Mouse (Mus musculus): Measurements from ENCODE around the gene Igf2r. TPM values are rescaled to one million over a fixed set of nuclear protein-coding genes. Genes with fewer than 3 reads are reported as not detected.
"Not testable (repeated sequence)": the region's sequence is repeated elsewhere in the genome, so short reads cannot be mapped to it uniquely, and the experiment has no call there.

Igf2r gene
- total and polyA plus RNA-seq, 3 experiments = 20.3 to 75.5 (median 74.3) TPM

GRCm38 (mm10) chr17:12684928-12685624, 84.4 kb downstream of the Igf2r start:
- TF ChIP-seq GATA1 (IDR thresholded peaks at IDR 0.05; ENCODE audit: borderline replicate concordance, low read length) (no peak), POLR2AphosphoS5 (IDR thresholded peaks at IDR 0.05; ENCODE audit: insufficient replicate concordance, low read depth, low read length) (no peak), CTCF (IDR thresholded peaks at IDR 0.05; ENCODE audit: low read depth, low read length) (no peak), TAL1 (conservative IDR thresholded peaks at IDR 0.05; ENCODE audit: low read depth, low read length) (no peak), GATA2 (IDR thresholded peaks at IDR 0.05; ENCODE audit: borderline replicate concordance, low read depth, low read length) (no peak)
- Histone ChIP-seq H3K4me3 (ENCODE audit: low read depth, low read length) (no peak overlapping the region), H3K27me3 (ENCODE audit: insufficient read depth, low read length) (peaks cover 60% of the 10 kb centered on the region), H3K4me1 (ENCODE audit: insufficient read depth, low read depth, low read length) (peaks cover 15% of the 10 kb centered on the region), H3K9me3 (replicated peaks) (peaks cover 3% of the 10 kb centered on the region), H3K36me3 (replicated peaks) (peaks cover 96% of the 10 kb centered on the region)
- no peak for DNase-seq (ENCODE audit: low spot score)
- ATAC-seq (ENCODE audit: extremely low read depth, insufficient number of reproducible peaks, low FRiP score, poor library complexity, severe bottlenecking) = no peak

- DNase-seq (ENCODE audit: low spot score) (no peak), ATAC-seq (ENCODE audit: extremely low read depth, insufficient number of reproducible peaks, low FRiP score, poor library complexity, severe bottlenecking) (no peak)
- TF ChIP-seq POLR2AphosphoS5 (IDR thresholded peaks at IDR 0.05; ENCODE audit: insufficient replicate concordance, low read depth, low read length) = no peak
- no peak for TF ChIP-seq TAL1 (conservative IDR thresholded peaks at IDR 0.05; ENCODE audit: low read depth, low read length)
- no peak for TF ChIP-seq CTCF (IDR thresholded peaks at IDR 0.05; ENCODE audit: low read depth, low read length)
- no peak for TF ChIP-seq GATA2 (IDR thresholded peaks at IDR 0.05; ENCODE audit: borderline replicate concordance, low read depth, low read length)
- no peak for TF ChIP-seq GATA1 (IDR thresholded peaks at IDR 0.05; ENCODE audit: borderline replicate concordance, low read length)
- Histone ChIP-seq H3K4me3 (ENCODE audit: low read depth, low read length) (no peak overlapping the region), H3K4me1 (ENCODE audit: insufficient read depth, low read depth, low read length) (peaks cover 15% of the 10 kb centered on the region), H3K9me3 (replicated peaks) (peaks cover 9% of the 10 kb centered on the region), H3K27me3 (ENCODE audit: insufficient read depth, low read length) (peaks cover 59% of the 10 kb centered on the region), H3K36me3 (replicated peaks) (peaks cover 92% of the 10 kb centered on the region)
Measured at GRCm38 (mm10) chr17:12684412-12684811, 85.1 kb downstream of the Igf2r start.

DNA sequence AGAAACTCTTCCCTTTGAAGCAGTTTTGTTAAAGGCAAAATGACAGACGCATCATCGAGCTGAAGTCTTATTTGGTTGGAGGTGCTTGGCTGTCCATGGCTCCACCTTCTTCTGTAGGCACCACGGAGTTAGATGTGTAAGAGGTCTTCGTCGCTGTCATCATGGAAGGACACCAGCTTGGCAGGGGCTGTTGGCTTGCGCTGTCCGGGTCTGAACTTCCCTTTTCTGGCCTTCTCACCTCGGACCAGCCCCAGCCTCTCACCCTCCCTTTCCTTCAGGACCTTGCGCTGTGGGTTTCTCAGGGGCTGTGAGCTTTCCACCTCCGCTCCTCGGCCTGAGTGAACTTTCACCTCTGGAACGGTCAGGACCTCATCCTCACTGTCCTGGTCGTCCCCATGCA, 85.9 kb downstream of the Igf2r start:
- H3K4me1 ChIP-seq (ENCODE audit: insufficient read depth, low read depth, low read length) = peaks cover 12% of the 10 kb centered on the region
- no peak for ATAC-seq (ENCODE audit: extremely low read depth, insufficient number of reproducible peaks, low FRiP score, poor library complexity, severe bottlenecking)
- TF ChIP-seq GATA1 (IDR thresholded peaks at IDR 0.05; ENCODE audit: borderline replicate concordance, low read length) (no peak), POLR2AphosphoS5 (IDR thresholded peaks at IDR 0.05; ENCODE audit: insufficient replicate concordance, low read depth, low read length) (no peak), CTCF (IDR thresholded peaks at IDR 0.05; ENCODE audit: low read depth, low read length) (no peak), GATA2 (IDR thresholded peaks at IDR 0.05; ENCODE audit: borderline replicate concordance, low read depth, low read length) (no peak), TAL1 (conservative IDR thresholded peaks at IDR 0.05; ENCODE audit: low read depth, low read length) (no peak)
- DNase-seq (ENCODE audit: low spot score) = no peak
- H3K9me3 ChIP-seq (replicated peaks) = peaks cover 14% of the 10 kb centered on the region
- no peak overlapping the region for H3K4me3 ChIP-seq (ENCODE audit: low read depth, low read length)
- H3K27me3 ChIP-seq (ENCODE audit: insufficient read depth, low read length) = peaks cover 55% of the 10 kb centered on the region
- peaks cover 83% of the 10 kb centered on the region for H3K36me3 ChIP-seq (replicated peaks)

- peaks cover 25% of the 10 kb centered on the region for H3K27me3 ChIP-seq (ENCODE audit: insufficient read depth, low read length)
- ATAC-seq (ENCODE audit: extremely low read depth, insufficient number of reproducible peaks, low FRiP score, poor library complexity, severe bottlenecking) = no peak
- TF ChIP-seq GATA2 (IDR thresholded peaks at IDR 0.05; ENCODE audit: borderline replicate concordance, low read depth, low read length) = no peak
- TF ChIP-seq CTCF (IDR thresholded peaks at IDR 0.05; ENCODE audit: low read depth, low read length) = no peak
- TF ChIP-seq GATA1 (IDR thresholded peaks at IDR 0.05; ENCODE audit: borderline replicate concordance, low read length) = no peak
- no peak for TF ChIP-seq POLR2AphosphoS5 (IDR thresholded peaks at IDR 0.05; ENCODE audit: insufficient replicate concordance, low read depth, low read length)
- TF ChIP-seq TAL1 (conservative IDR thresholded peaks at IDR 0.05; ENCODE audit: low read depth, low read length) = no peak
- no peak overlapping the region for H3K4me3 ChIP-seq (ENCODE audit: low read depth, low read length)
- peaks cover 14% of the 10 kb centered on the region for H3K9me3 ChIP-seq (replicated peaks)
- H3K4me1 ChIP-seq (ENCODE audit: insufficient read depth, low read depth, low read length) = peaks cover 15% of the 10 kb centered on the region
- peaks cover 31% of the 10 kb centered on the region for H3K36me3 ChIP-seq (replicated peaks)
- DNase-seq (ENCODE audit: low spot score) = no peak
Measured at GRCm38 (mm10) chr17:12678261-12678660, 91.2 kb downstream of the Igf2r start.

DNA sequence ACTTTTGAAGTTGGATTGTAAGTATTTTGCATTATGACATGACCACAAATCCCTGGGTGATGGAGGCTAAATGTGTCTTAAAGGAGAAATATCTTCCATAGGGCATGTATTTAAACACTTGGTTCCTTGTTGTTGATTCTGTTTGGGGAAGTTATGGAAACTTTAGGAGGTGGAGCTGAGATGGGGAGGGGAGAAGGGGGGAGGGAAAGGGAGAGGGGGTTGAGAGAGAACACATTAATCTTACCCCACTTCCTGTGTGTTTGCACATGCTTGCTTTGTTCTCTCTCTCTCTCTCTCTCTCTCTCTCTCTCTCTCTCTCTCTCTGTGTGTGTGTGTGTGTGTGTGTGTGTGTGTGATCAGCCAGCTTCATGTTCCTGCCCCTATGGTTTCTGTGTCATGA, 92.3 kb downstream of the Igf2r start:
- peaks cover 14% of the 10 kb centered on the region for H3K9me3 ChIP-seq (replicated peaks)
- H3K27me3 ChIP-seq (ENCODE audit: insufficient read depth, low read length) = peaks cover 25% of the 10 kb centered on the region
- TF ChIP-seq CTCF (IDR thresholded peaks at IDR 0.05; ENCODE audit: low read depth, low read length) = no peak
- no peak for TF ChIP-seq GATA2 (IDR thresholded peaks at IDR 0.05; ENCODE audit: borderline replicate concordance, low read depth, low read length)
- TF ChIP-seq POLR2AphosphoS5 (IDR thresholded peaks at IDR 0.05; ENCODE audit: insufficient replicate concordance, low read depth, low read length) = no peak
- no peak for TF ChIP-seq TAL1 (conservative IDR thresholded peaks at IDR 0.05; ENCODE audit: low read depth, low read length)
- no peak for TF ChIP-seq GATA1 (IDR thresholded peaks at IDR 0.05; ENCODE audit: borderline replicate concordance, low read length)
- H3K36me3 ChIP-seq (replicated peaks) = peaks cover 21% of the 10 kb centered on the region
- H3K4me1 ChIP-seq (ENCODE audit: insufficient read depth, low read depth, low read length) = peaks cover 20% of the 10 kb centered on the region
- no peak for ATAC-seq (ENCODE audit: extremely low read depth, insufficient number of reproducible peaks, low FRiP score, poor library complexity, severe bottlenecking)
- no peak overlapping the region for H3K4me3 ChIP-seq (ENCODE audit: low read depth, low read length)
- DNase-seq (ENCODE audit: low spot score) = no peak

DNA sequence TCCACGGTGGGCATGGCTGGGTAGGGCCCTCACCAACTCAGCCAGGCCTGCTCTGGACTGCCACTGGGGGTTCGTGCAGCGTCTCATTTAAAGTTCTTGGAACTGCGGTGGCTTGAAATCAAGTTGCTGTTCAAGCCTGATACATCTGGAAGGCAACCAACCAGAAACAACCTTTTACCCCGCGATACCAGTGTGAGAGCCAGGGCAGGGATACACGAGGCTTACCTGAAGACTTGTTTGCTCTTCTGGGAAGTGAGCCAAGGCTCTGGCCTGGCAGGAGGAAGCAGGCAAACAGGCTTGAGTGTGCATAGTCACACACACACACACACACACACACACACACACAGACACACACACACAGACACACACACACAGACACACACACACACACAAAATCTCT, 93.8 kb downstream of the Igf2r start, which contains the start of gene Slc22a1:
TSS of gene Slc22a1 (minus strand) at position 184 of the 400 bp plus-strand sequence.
- H3K4me3 ChIP-seq (ENCODE audit: low read depth, low read length) = no peak within 1 kb of the TSS
- no peak for ATAC-seq (ENCODE audit: extremely low read depth, insufficient number of reproducible peaks, low FRiP score, poor library complexity, severe bottlenecking)
- peaks cover 35% of the 10 kb centered on the region for H3K4me1 ChIP-seq (ENCODE audit: insufficient read depth, low read depth, low read length)
- no peak for TF ChIP-seq CTCF (IDR thresholded peaks at IDR 0.05; ENCODE audit: low read depth, low read length)
- TF ChIP-seq POLR2AphosphoS5 (IDR thresholded peaks at IDR 0.05; ENCODE audit: insufficient replicate concordance, low read depth, low read length) = no peak
- no peak for TF ChIP-seq TAL1 (conservative IDR thresholded peaks at IDR 0.05; ENCODE audit: low read depth, low read length)
- TF ChIP-seq GATA2 (IDR thresholded peaks at IDR 0.05; ENCODE audit: borderline replicate concordance, low read depth, low read length) = no peak
- DNase-seq (ENCODE audit: low spot score) = no peak
- peaks cover 26% of the 10 kb centered on the region for H3K27me3 ChIP-seq (ENCODE audit: insufficient read depth, low read length)
- H3K36me3 ChIP-seq (replicated peaks) = peaks cover 8% of the 10 kb centered on the region
- peaks cover 14% of the 10 kb centered on the region for H3K9me3 ChIP-seq (replicated peaks)

DNA sequence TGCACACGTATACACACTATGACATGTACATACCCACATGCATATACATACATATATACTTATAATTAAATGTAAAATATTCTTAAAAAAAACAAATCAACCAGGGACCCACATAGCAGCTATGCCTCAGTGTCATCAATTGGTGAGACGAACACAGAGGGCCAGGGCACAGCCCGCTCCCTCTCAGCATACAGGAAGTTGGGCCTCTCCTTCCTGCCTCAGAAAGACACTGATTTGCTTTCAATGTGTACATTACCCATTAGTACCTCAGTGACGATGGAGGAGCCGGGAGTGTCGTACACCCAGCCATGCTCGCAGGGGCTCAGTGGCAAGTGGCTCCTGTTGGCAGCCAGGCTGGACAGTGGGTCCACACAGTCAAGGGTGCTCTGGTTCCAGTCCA, 94.5 kb downstream of the Igf2r start:
- not testable (repeated sequence) for H3K36me3 ChIP-seq (replicated peaks); ATAC-seq (ENCODE audit: extremely low read depth, insufficient number of reproducible peaks, low FRiP score, poor library complexity, severe bottlenecking); DNase-seq (ENCODE audit: low spot score); H3K4me3 ChIP-seq (ENCODE audit: low read depth, low read length)
- peaks cover 23% of the 10 kb centered on the region for H3K27me3 ChIP-seq (ENCODE audit: insufficient read depth, low read length)
- H3K9me3 ChIP-seq (replicated peaks) = peaks cover 11% of the 10 kb centered on the region
- peaks cover 41% of the 10 kb centered on the region for H3K4me1 ChIP-seq (ENCODE audit: insufficient read depth, low read depth, low read length)

All from G1E (cell line).